Mouse (Mus musculus) c-Kit-positive CD71-negative TER-119-negative erythroid progenitor cells, embryonic 14.5 days (primary cell): ENCODE measurements around the gene Olfr599.
"Not testable (repeated sequence)": the region's sequence is repeated elsewhere in the genome, so short reads cannot be mapped to it uniquely, and the experiment has no call there.

ENCODE experiments used
- DNase-seq: peaks from one replicate; pipeline ENCODE4 v3.0.0-alpha.2; 2013; ENCODE audit warnings: low read depth

Olfr599 gene

DNA sequence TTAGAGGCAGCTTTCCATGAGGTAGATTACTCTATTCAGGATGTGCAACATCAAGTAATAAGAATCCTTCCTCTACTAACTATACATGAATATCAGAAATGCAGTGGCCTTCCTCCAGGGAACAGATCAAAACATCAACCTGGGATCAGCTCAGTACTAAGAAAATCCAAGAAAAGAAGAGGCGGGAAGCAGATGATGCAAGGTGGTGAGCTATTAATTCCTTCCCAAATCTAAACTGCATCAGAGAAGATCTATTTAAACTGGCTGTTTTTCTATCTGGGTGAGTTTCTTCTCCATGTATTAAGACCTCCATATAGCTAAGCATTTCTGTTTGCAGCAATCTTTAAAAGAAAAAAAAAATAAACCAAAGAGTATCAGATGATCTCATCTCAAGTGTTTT, at the start of gene Olfr599:
Gene Olfr599 (plus strand): TSS at position 301 of the 400 bp plus-strand sequence.
- no peak for DNase-seq

DNA sequence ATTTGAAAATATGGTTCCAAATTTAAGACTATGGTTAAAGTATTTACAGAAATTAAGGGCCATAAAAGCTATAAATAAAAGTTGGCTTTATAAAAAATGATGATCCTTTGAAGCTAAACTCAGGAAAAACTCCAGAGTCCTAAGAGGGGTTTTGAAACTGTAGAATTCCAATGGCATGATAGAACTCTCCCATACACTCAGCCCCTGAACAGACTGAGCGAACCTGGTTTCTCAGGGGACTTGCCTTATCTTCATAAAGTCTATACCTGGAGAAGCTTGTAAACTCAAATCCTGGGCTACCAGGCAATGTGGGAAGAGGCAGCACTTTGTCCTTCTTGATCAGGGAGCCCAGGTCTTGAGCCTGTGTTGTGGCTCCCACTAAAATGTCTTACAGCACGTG, 30.4 kb upstream of the Olfr599 start, which contains the start of gene Olfr596:
Gene Olfr596 (plus strand): TSS at position 301 of the 400 bp plus-strand sequence.
- not testable (repeated sequence) for DNase-seq

DNA sequence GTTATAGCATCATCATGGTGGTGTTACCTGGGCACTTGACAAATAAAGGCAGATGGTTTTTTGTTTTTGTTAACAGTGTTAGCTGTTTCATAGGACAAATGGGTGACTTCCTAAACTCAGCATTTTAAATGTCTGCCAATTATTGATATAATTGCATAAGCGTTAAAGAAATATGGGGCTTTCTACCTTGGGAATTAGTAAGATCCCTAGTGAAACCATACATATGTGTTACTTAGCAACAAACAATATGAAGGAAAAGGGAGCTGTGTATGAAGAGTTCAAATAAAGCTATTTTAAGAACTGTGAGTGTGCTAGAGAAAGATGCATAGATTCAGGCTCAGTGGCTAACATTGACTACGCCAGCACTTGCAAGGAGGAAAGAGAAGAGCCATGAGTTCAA, 19.7 kb upstream of the Olfr599 start, which contains the start of gene Olfr597:
Gene Olfr597 (plus strand): TSS at position 301 of the 400 bp plus-strand sequence.
- DNase-seq: not testable (repeated sequence)

DNA sequence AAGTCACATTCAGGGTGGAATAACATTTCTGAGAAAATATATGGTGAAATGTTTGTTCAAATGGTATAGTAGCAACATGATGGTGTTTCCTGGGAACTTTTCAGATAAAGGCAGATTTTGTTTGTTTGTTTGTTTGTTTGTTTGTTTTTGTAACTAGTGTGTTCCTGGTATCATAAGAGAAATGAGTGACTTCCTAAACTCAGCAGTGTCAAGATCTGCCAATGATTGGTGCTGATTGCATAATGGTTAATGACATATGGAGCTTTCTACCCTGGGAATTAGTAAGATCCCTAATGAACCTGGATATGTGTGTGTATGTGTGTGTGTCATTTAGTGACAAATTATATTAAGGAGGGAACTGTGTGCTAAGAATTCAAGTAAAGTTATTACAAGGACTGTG, 12.4 kb upstream of the Olfr599 start, which contains the start of gene Olfr598:
Gene Olfr598 (plus strand): TSS at position 301 of the 400 bp plus-strand sequence.
- DNase-seq: no peak

DNA sequence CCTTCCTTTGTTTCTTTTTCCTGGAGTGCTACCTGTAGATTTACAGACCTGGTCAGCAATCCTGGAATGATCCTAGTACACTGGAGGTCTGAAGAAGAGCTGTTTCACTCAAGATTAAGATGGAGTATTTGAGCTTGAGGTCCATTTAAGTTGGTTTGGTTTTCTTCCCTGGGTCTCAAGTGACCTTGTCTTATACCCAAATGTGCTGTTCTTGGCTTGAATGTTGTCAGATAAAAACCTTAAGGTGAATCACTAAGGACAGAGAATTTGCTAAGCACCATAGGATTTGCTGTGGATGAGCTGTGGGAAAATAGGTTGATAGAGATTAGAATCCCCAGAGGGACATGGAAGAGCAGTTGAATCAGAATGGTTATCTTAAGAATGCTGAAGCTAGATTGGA, 13.9 kb downstream of the Olfr599 start, which contains the start of gene Olfr600:
Gene Olfr600 (minus strand): TSS at position 101 of the 400 bp plus-strand sequence.
- no peak for DNase-seq

DNA sequence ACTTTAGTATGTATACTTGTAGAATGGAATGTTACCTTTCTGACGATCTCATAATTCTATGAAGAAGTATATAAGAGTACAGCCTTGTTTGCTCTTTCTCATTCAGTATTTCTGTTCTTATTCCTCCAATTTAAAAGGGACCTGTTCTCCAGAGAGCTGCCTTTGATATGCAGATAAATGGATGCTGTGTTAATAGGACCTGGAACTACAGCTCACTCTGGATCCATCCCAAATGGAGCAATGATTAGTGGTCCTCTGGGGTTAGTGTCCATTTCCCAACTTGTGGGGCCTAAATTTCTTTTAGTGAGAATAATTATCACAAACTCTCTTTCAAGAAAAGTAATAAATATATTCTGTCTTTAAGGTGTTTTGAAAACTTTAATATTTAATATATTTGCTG, 26.8 kb downstream of the Olfr599 start, which contains the start of gene Olfr601:
Gene Olfr601 (minus strand): TSS at position 101 of the 400 bp plus-strand sequence.
- no peak for DNase-seq

DNA sequence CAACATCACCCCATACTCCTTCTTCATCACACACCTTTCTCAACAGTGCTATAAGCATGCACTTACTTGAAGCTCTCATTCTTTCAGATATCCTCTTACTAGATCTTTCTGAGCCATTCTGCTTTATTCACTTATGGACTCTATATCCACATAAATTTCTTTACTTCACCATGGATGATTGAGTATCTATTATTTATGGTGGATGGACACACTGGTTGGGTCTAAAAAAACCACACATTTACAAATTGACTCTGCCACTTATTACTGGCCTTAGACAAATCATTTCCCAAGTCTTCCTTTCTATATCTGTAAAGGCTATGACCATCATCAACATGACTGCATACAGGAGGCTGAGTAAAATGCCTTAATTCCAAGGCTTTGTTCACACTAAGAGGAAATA, 50.4 kb downstream of the Olfr599 start, which contains the start of gene Olfr603:
Gene Olfr603 (minus strand): TSS at position 101 of the 400 bp plus-strand sequence.
- DNase-seq: no peak
